Mouse (Mus musculus) ovary, adult 18-20 months (tissue): ENCODE measurements around the gene Sept11.

Source experiments
- DNase-seq: peaks from one replicate; pipeline ENCODE4 v3.0.0; 2022; ENCODE audit warnings: low spot score, mixed read lengths

Sept11 gene

DNA sequence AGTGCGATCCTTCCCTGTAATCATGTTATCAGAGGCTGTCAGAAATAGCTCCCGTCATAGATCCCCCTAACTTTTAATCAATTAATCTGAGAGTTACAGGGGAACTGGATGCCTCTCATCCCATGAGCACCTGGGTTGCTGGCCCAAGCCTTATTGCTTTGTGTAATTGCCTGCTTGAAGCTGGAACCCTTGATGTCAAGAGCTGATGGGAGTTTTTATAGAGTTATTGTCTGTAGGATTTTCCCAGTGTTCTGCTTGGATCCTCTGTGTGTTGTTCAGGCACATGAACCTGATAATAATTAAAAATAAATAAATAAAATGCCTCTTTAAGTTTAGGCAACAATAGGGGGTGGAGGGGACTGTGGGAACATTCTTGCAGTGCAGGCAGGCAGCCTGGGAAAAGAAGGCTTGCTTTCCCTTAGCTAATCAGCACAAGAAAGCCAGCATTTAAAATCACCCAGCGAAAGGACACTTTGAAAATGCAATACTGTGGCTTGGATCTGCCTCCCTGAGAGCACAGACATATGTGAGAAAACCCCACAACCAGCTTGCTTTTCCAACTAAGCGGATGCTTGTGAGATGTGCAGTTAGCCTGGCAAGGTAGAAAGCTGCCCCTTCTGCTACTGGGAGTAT is 33.8 kb downstream of the Sept11 start:
- no peak for DNase-seq

DNA sequence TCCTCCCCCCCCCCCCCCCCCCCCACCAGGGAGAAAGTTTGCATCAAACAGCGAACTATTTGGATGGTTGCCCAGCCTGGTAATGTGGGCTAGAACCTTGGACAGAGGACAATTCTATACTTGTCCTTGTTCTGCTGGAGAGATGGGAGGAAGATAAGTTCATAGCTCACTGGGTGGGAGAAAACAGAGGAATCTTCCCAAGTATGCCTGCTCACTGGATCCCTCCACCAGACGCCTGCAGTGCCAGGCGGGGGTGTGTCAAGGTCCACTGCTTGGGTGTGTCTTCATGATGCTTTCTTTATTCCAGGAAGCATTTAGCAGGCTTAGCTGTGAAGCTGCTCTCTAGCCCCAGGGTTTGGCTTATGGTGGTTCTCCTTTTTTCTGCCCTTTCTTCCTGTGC is 34.5 kb downstream of the Sept11 start:
- DNase-seq: peak; percentile 60

DNA sequence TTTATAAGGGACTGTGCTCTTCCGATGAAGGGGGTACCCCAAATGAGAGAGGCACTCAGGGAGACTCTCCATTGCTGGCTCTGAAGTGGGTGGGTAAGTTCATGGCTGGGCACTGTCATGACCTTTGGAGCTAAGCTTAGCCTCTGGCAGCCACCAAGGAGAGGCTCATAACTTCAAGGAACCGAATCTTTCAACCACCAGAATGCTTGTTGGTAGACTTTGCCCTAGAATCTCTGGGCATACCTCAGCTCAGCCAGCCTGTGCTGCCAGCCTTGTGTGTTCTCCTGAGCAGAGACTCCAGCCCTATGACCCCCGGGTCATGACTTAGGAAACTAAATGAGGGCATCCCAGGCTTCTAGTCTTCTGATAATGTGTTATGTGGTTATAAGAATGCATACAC is 35.5 kb downstream of the Sept11 start:
- DNase-seq: no peak

DNA sequence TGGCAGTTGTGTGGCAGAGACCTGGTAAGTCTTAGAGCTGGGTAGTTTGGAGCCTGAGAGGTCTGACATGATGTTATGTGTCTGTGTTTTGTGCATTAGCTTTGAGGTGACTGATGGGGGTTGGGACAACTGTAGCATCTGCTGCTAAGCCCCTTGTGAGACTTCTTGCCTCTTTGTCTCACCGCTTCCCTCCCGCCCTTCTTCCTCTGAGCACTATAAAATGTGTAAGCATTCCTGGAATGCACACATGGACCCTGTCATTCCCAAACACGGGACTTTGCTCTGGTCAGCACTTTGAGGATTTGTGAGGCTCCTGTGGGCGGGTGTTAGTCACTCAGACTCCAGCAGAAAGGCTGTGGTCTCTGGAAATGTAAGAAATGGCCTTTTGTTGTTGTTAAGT is 36.7 kb downstream of the Sept11 start:
- DNase-seq: no peak

DNA sequence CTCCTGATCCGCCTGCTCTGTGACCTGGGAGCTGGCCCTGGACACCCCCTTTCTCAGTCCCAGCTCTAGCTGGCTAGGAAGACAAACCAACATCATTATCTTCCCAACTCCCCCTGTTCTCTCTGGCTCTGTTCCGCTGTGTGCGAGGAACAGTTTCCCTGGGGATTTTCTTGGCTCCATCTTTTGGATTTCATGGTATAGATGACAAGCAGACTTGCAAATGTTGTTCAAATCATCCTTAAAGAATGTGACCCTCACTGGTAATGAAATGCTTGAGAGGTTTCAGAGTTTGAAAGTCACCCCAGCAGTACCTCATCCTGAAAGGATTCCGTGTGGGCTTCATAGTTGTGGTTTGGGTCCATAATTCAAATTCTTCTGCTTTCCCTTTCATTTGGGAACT is 38.2 kb downstream of the Sept11 start:
- DNase-seq: no peak

DNA sequence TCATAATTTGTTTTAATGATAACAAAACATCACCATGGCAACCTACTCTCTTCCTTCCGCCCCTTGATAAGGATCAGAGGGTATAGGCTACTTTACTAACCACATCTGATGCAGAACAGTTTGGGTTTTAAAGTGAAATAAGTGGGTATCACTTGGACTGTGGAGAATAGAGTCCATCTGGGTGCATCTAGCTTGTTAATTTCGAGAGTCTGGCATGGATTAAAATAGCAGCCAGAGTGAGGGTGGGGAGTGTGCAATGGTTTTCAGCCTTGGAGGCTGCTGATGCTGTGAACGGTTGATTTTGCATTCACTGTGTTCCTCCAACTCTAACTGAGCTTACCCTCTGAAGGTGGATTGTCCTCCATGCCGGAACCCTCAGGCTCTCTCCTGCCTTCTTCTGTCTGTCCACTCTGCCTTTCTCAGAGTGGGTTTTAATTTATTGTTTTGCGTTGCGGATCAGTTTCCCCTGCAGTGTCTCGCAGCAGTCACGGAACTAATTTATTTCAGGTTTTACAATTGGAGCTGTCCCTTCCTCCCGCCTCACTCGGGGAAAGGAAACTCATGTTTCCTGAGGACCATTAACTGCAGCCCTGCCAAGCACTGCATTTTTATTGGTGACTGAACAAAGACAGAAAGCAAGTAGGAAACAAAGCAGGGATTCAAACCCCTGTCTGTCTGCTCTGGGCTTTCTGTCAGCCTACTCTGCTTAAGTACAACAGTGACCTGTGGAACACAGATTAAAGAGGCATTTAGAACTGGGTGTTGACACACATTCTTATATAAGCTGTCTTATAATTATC is 40.4 kb downstream of the Sept11 start:
- DNase-seq: no peak

DNA sequence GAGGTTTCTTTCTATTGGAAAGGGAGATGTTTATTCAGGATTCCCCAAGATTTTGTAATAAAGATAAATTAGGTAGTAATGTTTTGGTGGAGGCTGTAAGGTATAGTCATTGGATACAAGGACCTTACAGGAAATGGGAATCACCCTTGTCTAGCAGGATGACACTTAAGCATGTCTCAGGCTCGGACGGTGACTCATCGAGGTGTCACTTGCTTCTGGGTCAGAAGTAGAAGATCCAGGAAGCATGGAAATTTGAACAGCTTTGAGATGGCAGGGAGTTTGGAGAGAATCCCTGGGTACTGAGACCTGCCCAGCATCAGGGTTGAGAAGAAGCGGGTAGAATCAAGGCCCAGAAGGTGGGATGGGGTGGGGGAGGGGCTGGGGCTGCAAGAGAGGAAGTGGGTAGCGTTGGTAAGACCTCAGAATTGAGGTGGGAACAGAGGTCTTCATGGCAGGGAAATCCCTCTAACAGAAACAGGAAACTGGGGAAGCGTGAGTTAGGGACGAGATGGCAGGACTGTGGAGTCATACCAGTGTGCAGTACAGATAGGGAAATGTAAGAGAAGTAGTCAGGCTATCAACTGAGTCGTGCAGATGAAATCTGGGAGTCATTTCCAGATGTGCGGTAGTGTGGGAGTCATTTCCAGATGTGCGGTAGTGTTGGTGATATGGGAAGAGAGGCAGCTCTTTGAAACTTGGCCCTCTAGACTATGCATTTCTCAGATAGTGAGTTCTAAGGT is 42.3 kb downstream of the Sept11 start:
- no peak for DNase-seq

DNA sequence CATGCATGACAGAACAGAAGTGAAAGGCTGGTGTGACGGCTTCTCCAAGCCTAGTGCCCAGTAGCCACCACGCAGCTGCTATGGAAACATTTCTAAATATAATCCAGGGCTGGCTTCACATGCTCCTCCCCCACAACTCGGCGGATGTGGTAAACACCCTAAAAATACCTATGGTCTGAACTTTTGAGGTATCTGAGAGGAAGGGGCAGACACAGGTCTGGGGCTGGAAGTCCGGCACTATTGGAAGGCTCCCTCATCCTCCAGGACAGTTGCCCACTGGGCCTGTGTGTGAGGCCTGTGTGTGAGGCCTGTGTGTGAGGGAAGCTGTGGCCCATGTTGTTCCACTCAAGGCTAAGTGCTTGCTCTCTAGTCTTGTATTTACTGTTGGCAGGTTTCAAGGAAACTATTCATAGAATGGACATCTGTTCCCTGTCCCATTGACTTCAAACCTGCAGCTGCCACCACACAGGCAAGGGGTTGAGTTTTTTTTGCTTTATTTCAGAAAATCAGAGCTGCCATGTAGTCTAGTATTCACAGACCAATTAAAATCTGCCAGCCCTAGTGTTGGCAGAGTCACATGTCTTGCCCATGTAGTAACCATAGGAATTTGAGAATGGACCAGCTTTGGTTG is 43.8 kb downstream of the Sept11 start:
- DNase-seq: no peak

DNA sequence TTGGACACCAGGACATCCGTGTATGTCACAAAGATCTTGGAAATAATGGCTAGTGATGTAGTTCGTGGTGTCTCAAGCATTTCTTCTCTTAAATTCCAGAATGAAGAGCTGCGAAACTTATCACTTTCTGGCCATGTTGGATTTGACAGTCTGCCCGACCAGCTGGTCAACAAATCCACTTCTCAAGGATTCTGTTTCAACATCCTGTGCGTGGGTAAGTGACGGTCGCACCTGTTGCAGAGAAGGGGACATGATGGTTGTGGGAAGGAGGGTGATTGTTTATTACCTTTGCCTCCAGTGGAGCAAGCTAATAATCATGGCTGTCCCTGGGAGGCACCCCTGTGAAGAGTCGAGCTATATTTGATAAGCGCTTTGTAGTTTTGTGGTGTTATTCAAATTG is 46.1 kb downstream of the Sept11 start:
- DNase-seq: no peak

DNA sequence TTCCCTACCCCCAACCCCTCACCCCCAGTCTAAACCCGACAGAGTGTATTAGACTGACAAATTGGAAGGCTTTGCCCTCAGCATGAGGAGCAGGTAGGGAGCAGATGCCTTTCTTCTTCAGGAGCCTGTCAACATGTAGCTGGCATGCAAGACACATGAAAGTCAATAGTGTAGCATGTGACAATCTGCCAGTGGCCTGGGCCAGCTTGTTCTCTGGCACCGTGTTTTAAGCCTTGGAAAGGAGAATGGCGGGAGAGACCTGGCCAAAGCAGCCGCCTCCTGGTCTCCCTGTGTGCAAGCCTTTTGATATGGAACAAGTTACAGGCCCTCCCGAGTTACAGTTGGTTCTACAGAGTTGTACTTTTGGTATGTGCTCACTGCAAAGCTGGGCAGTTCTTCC is 47.5 kb downstream of the Sept11 start:
- DNase-seq: no peak

DNA sequence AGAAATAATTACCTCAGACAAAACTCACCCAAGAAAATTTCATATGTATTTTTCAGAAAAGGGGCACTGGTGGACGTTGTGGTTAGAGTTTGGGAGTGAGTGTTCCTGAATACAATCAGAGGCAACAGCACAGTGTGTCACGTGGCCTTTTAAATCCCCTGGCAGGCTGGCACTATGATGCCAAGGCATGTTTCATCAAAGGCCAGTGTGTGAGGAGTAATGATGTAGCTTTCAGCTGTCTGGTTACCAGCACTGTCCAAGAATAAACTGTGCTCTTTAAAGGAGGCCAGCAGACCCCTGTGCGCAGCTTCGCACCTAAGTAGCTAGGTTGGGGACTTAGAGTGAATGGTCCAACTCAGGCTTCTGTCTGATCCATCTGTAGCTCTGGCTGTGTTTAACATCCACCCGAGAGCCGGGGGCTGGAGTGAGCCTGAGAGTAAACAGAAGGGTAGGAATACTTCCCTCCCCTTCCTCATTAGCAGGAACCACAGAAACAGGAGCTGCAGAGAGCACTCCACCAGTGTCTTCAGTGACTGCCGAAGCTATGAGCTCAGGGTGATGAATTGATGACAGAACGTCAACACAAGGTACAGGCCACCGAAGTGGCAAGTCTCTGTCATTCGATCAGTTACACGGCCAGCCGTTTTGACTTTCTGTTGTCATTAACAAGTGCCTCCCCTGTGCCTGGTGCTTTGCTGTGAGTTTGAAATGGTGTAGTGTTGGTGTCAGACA is 50.3 kb downstream of the Sept11 start:
- no peak for DNase-seq

DNA sequence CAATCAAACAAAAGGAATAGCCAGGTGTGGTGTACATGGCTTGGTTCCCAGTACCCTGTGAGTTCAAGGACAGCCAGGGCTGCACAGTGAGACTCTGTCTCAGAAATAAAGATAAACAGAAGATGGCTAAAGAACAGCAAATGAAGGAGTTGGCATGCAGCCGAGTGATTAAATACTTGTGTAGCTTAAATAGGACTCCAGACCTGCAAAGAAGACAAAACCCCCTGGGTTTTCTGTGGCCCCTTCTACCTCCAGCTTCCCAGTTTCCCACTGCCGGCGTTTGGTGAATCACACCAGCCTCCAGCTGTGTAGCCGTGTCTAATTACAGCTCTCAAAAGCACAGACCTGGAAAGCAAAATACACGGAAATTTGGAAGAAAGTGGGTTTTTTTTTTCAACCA is 51.6 kb downstream of the Sept11 start:
- DNase-seq: peak; percentile 32

DNA sequence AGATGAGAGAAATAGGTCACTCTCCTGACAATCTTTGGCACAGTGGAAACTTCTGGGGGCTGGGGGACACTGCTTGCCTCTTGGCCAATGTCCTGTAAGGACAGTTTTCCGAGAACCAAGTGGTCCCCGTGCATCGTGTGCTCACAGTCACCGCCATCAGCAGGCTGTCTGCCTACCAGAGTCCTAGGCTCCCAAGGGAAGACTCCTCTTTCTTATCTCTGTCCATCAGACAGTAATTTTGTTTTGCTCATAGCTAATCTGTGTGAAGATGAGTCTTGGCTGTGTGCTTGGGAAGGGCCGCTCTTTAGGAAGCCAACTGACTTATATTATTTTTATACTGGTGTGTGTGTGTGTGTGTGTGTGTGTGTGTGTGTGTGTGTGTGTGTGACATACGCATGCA is 52.3 kb downstream of the Sept11 start:
- DNase-seq: no peak

DNA sequence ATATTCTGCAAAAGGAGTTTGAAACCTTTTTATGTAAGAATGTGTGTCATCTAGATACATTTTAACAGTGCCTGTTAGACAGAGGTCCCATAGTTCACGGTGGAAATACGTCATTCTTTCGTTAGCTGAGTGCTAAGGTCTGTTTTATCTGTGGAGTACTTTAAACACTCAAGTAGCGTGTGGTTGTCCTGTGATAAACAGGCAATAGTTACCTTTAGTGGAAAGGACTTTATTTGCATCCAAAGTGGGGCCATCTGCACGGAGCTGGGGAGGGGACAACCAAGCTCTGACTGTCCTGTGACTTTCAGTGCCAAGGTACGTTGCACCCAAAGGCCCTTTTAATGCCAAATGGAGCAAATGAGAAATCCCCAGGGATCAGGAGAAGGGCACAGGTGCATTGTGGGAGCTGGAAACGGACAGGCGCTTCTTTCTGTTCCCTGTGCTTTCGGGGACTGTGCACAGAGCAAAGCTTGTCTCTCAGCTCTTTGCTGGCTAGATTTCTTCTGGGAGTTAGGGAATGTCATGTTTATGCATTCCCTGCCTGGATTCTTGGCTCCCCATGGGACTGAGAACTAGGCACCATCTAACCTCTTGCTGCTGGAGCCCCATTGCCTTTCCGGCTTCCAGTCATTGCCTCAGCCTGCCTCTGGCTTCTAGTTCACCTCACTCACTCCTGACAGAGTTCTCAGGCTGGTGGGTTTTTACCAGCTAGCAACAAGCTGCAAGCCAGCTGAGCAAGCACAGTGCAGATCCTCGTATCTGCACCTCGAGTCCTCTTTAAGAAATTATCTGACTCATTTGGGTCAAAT is 56.9 kb downstream of the Sept11 start:
- DNase-seq: no peak

DNA sequence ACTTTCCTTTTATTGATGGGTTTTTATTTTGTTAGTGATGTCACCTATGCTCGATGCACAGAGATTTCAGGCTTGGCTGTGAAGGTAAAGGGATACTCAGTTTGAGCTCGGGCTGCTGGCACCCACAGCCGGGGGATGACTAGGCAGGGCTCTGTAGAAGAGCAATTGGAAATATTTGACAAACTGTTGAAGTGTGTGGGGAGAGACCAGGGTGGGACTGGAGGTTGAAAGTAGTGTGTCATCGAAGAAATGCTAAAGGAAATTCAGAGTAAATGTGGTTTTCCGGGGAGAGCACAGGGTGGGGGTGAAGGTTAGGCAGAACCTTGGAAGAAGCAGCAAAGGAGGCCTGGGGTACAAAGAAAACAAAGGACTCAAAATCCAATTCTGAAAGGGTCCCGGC is 58.7 kb downstream of the Sept11 start:
- DNase-seq: no peak

DNA sequence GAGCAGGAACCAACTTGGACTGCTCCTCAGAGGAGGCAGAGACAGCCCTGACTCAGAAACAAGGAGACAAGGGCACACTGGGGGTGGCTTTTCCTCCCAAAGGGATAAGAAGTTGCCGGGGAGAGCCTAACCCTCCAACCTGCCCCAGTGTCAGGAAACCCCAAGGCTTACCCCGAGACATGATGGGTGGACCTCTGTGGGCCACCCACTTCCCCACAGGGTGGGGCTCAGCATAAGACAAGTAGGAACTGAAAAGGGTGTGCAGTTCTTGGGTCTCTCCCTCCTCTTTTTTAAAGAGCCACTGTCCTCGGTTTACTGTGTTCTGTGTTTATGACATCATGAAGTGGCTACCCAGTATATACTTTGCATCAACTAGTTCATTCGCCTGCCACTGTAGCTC is 59.2 kb downstream of the Sept11 start:
- no peak for DNase-seq

DNA sequence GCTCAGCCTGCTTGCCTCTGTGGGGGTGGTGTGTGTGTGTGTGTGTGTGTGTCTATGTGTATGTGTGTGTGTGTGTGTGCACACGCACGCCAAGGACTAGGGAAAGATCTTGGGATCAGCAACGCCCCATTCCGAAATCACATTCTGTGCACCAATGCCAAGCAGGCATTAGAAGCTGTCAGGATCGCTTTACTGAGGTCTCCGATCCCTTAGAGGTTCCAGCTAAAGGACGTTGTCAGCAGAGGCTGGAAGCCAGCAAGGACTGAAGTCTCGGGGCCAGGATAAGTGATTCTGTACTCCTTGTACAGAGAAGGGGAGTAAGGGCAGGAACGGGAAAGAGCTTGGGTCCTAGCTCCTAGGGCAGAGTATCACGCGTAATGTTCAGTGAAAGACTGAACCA is 61.2 kb downstream of the Sept11 start:
- no peak for DNase-seq

DNA sequence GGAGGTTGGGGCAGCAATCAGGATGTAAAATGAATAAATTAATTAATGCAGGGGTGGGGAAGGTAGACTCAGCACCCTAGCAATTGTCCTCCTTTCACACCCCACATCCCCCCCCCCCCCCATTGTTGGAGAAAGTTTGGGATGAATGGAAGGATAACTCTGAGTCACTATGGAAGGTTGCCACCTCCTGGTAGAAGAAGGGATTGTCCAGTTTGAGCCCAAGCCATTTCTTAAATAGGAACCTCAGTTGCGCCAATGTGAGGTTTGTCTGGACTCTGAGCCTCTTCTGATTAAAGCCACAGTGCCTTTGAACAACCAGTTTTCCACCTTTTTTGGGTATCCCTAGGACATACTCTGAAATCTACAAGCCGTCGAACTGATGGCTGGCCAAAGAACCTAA is 70.3 kb downstream of the Sept11 start:
- no peak for DNase-seq

DNA sequence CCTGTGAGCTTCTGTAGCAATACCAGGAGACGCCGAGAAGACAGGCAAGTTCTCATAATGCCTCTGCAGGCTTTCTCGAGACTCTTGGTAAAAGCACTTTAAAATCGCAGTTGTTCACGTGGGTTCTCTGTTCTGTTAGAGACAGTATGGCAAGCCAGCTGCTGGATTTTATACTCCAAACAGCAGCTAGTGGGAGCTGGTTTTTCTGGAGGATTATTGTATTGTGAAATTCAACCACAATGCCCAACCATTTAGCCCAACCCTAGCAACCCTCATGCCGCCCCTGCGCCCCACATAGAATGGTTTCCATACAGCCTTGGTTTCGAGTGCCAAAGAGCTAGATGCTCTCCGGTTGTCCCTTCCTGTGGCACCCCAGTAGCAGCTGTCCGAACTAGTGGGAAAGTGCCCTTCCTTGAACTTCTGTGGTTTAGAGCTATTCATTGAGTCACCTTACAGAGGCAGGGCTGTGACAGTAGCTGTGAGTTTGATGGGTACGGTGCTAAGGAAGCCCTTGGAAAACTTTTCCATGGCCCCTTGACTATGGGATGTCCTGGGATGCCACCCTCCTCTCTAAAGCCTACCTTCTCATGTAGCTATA is 74.8 kb downstream of the Sept11 start:
- DNase-seq: no peak

DNA sequence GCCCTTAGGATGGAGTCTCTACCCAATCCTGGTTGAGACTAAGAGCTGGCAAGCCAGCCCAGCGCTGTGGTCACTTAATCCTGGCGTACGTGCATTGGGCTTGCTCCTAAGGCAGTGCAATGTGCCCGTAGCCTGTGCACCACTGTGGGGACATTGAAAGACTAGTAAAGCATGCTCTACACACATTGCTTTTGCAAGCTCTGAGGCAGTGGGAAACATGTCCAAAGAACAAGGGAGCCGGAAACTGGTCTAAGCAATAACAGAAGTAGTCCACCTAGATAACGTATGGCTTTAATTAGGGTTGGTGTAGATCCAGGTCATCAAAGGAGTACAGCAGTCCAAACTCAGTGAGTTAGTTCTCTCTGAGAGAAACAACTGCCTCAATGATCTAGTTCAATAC is 75.4 kb downstream of the Sept11 start:
- no peak for DNase-seq

DNA sequence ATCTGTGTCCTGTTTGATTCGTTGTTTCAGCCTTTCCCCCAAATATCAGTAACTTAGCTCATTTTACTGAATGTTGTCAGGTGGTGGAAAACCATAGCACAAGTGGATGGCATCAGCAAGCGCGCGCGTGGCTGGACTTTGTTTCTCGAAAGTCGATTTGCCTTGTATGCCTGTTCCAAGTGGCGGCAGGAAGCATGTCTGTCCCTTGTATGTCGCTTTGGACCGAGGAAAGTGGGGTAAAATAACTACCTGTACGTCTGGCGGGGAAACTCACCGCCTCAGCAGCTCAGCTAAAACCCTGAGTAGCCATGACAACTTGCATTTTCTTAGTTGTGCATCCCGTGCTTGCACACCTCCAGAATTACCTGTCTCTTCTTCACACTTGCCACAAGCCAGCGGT is 78.2 kb downstream of the Sept11 start:
- no peak for DNase-seq
